Mouse (Mus musculus): ENCODE measurements around the gene Tenm3.

Tenm3 gene

GRCm38 (mm10) chr8:48511546-48511945 lies 332.2 kb downstream of the Tenm3 start:
- DNase-seq: no peak

GRCm38 (mm10) chr8:48511137-48511536 lies 332.6 kb downstream of the Tenm3 start:
- DNase-seq: no peak

- DNase-seq: no peak
These were observed 334.8 kb downstream of the Tenm3 start for GRCm38 (mm10) chr8:48508641-48509599.

- no peak for DNase-seq
These were observed 335.8 kb downstream of the Tenm3 start for GRCm38 (mm10) chr8:48507719-48508501.

GRCm38 (mm10) chr8:48492491-48492890 lies 351.3 kb downstream of the Tenm3 start:
- no peak for DNase-seq

GRCm38 (mm10) chr8:48490635-48491165 lies 353.1 kb downstream of the Tenm3 start:
- DNase-seq: no peak

GRCm38 (mm10) chr8:48489936-48490634 lies 353.7 kb downstream of the Tenm3 start:
- DNase-seq: no peak

GRCm38 (mm10) chr8:48489417-48489816 lies 354.3 kb downstream of the Tenm3 start:
- no peak for DNase-seq

GRCm38 (mm10) chr8:48488809-48489208 lies 354.9 kb downstream of the Tenm3 start:
- no peak for DNase-seq

GRCm38 (mm10) chr8:48484143-48484542 lies 359.6 kb downstream of the Tenm3 start:
- no peak for DNase-seq

GRCm38 (mm10) chr8:48481709-48482671 lies 361.8 kb downstream of the Tenm3 start:
- DNase-seq: no peak

GRCm38 (mm10) chr8:48477371-48477935 lies 366.3 kb downstream of the Tenm3 start:
- no peak for DNase-seq

GRCm38 (mm10) chr8:48476896-48477295 lies 366.9 kb downstream of the Tenm3 start:
- no peak for DNase-seq

GRCm38 (mm10) chr8:48467633-48468032 lies 376.1 kb downstream of the Tenm3 start:
- no peak for DNase-seq

GRCm38 (mm10) chr8:48458373-48458772 lies 385.4 kb downstream of the Tenm3 start:
- DNase-seq: peak in 1 of 2 experiments; percentile 11

GRCm38 (mm10) chr8:48456328-48457124 lies 387.2 kb downstream of the Tenm3 start:
- DNase-seq: no peak

- DNase-seq: no peak
These were observed 392.5 kb downstream of the Tenm3 start for GRCm38 (mm10) chr8:48451247-48451635.

GRCm38 (mm10) chr8:48450397-48451246 lies 393.1 kb downstream of the Tenm3 start:
- DNase-seq: no peak

- no peak for DNase-seq
These were observed 394.1 kb downstream of the Tenm3 start for GRCm38 (mm10) chr8:48449625-48450024.
